Comparison of ENCODE assay signal across 8 mouse cellular contexts in the genomic region with DNA sequence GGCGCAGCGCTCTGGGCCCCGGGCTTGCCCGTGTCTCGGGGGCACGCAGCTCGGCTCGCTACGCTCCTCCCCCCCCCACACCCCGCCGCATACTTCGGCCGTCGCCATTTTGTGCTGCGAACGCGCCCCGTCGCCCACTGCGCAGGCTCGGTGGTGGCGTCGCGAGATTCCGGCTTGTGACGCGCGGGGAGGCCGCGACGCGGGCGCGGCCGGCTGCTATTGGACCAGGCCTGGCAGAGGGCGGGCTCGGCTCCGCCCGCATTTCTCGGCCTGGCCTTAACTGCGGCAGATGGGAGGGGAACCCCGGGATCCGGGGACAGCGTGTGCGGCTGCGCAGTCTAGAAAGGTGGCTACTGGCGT. TPM values are rescaled to one million over a fixed set of nuclear protein-coding genes. Genes with fewer than 3 reads are reported as not detected.
A peak's percentile ranks its signal among the peaks of the same experiment; 100 is the strongest.
DNase-seq lines count a peak whose midpoint lies in the region; ATAC-seq lines count a peak whose summit lies in the region.

No protein-coding gene starts in this region.

- H3K27me3 ChIP-seq in hindbrain, embryonic 11.5 days (ENCODE audit: control insufficient read depth, insufficient read depth, low read length): no peaks in the 10 kb centered on the region

- H3K4me1 ChIP-seq in hindbrain, embryonic 11.5 days (replicated peaks; ENCODE audit: control insufficient read depth, insufficient read depth, low read length): no peaks in the 10 kb centered on the region

- ATAC-seq in frontal cortex, adult (ENCODE audit: low TSS enrichment): peak; percentile 94
- peak; percentile 95 for ATAC-seq in hindbrain, embryonic 11.5 days (ENCODE audit: low FRiP score)

- H3K36me3 ChIP-seq in hindbrain, embryonic 11.5 days (ENCODE audit: control insufficient read depth, insufficient read depth, low read length): peaks cover 11% of the 10 kb centered on the region

- peak overlapping the region; percentile 92 for H3K9ac ChIP-seq in hindbrain, embryonic 11.5 days (ENCODE audit: low read depth, low read length)

- DNase-seq in MN1 (ENCODE audit: low spot score): peak; percentile 98
- DNase-seq in cerebellum, adult 9-10 months: peak; percentile 93
- peak; percentile 98 for DNase-seq in hindbrain, embryonic 11.5 days (ENCODE audit: low spot score)
- DNase-seq in layer of hippocampus, postnatal 14 days (ENCODE audit: low spot score in 2 of 2): peak; percentile 95
- peak; percentile 95 for DNase-seq in lung, postnatal 14 days
- peak; percentile 86 for DNase-seq in retina, adult 2 months (ENCODE audit: low read depth, low spot score)
- DNase-seq in thymus, postnatal 36 days: peak; percentile 94 to 97

- peak overlapping the region; percentile 70 for H3K27ac ChIP-seq in hindbrain, embryonic 11.5 days (ENCODE audit: low read depth, low read length)

- H3K4me2 ChIP-seq in hindbrain, embryonic 11.5 days (replicated peaks; ENCODE audit: low read depth, low read length): peak overlapping the region; percentile 61

- WGBS in hindbrain, embryonic 11.5 days: 0% methylated on average over 34 of the region's 47 CpGs

- H3K9me3 ChIP-seq in hindbrain, embryonic 11.5 days (ENCODE audit: control insufficient read depth, low read length): no peaks in the 10 kb centered on the region

- H3K4me3 ChIP-seq in hindbrain, embryonic 11.5 days (ENCODE audit: low read depth, low read length): peak overlapping the region; percentile 93

RNA-seq across cellular contexts. Expression of a gene that starts 0.7 kb away (rescaled TPM):
- 291 and 446 TPM in 2 replicates for polyA plus RNA-seq in hindbrain, embryonic 11.5 days (2014; fragmentation: Nextera tagmentation; extraction: Ambion mirVana)
- 100 to 1,000 TPM; 355 to 387 TPM for total RNA-seq in layer of hippocampus, postnatal 14 days (2021)

RNA-seq across cellular contexts. Expression of a gene that starts 22.5 kb away (rescaled TPM):
- polyA plus RNA-seq in hindbrain, embryonic 11.5 days (2014; fragmentation: Nextera tagmentation; extraction: Ambion mirVana): 0.51 and 0.63 TPM in 2 replicates
- total RNA-seq in layer of hippocampus, postnatal 14 days (2021): not detected

Comparison
In these comparisons a context has a peak if more than half of its experiments do, and no peak if none do; other contexts are left out.
1. Peak in every context shown above with its lines: DNase-seq, ATAC-seq, H3K4me3 ChIP-seq and H3K27ac ChIP-seq.